Mouse (Mus musculus) kidney, adult 8-10 months (tissue): Measurements from ENCODE around the gene Sox5.

Experiments used
- DNase-seq, 2 experiments: peaks; one replicate each; pipeline ENCODE4 v3.0.0; 2022

The Sox5 gene

GRCm38 (mm10) chr6:144652876-144653275 lies 128.9 kb downstream of the Sox5 start:
- DNase-seq: no peak

GRCm38 (mm10) chr6:144648896-144649295 lies 132.9 kb downstream of the Sox5 start:
- no peak for DNase-seq

GRCm38 (mm10) chr6:144648124-144648591 lies 133.6 kb downstream of the Sox5 start:
- DNase-seq: no peak

- no peak for DNase-seq
Measured at GRCm38 (mm10) chr6:144646331-144646730, 135.4 kb downstream of the Sox5 start.

GRCm38 (mm10) chr6:144645796-144646195 lies 136.0 kb downstream of the Sox5 start:
- DNase-seq: no peak

- peak; percentile 38 to 54 for DNase-seq
Measured at GRCm38 (mm10) chr6:144644711-144645110, 137.1 kb downstream of the Sox5 start.

GRCm38 (mm10) chr6:144643601-144644000 lies 138.2 kb downstream of the Sox5 start:
- DNase-seq: peak in 1 of 2 experiments; percentile 52

GRCm38 (mm10) chr6:144641888-144642287 lies 139.9 kb downstream of the Sox5 start:
- DNase-seq: no peak

GRCm38 (mm10) chr6:144640591-144640990 lies 141.2 kb downstream of the Sox5 start:
- DNase-seq: no peak

- DNase-seq: no peak
Measured at GRCm38 (mm10) chr6:144638547-144638946, 143.2 kb downstream of the Sox5 start.

GRCm38 (mm10) chr6:144627539-144628115 lies 154.2 kb downstream of the Sox5 start:
- no peak for DNase-seq

- DNase-seq: peak; percentile 76 to 92
Measured at GRCm38 (mm10) chr6:144621089-144621769, 160.5 kb downstream of the Sox5 start.

- no peak for DNase-seq
Measured at GRCm38 (mm10) chr6:144611383-144611791, 170.4 kb downstream of the Sox5 start.

GRCm38 (mm10) chr6:144610878-144611277 lies 170.9 kb downstream of the Sox5 start:
- DNase-seq: no peak

GRCm38 (mm10) chr6:144602883-144603282 lies 178.9 kb downstream of the Sox5 start:
- no peak for DNase-seq

GRCm38 (mm10) chr6:144600351-144600750 lies 181.4 kb downstream of the Sox5 start:
- DNase-seq: no peak

GRCm38 (mm10) chr6:144598324-144598973 lies 183.3 kb downstream of the Sox5 start:
- no peak for DNase-seq

GRCm38 (mm10) chr6:144596536-144597210 lies 185.1 kb downstream of the Sox5 start:
- DNase-seq: no peak

GRCm38 (mm10) chr6:144584854-144585253 lies 196.9 kb downstream of the Sox5 start:
- DNase-seq: no peak

- no peak for DNase-seq
Measured at GRCm38 (mm10) chr6:144584074-144584840, 197.5 kb downstream of the Sox5 start.

- DNase-seq: no peak
Measured at GRCm38 (mm10) chr6:144579301-144579700, 202.5 kb downstream of the Sox5 start.

GRCm38 (mm10) chr6:144570850-144571249 lies 210.9 kb downstream of the Sox5 start:
- no peak for DNase-seq

- DNase-seq: no peak
Measured at GRCm38 (mm10) chr6:144565827-144566226, 215.9 kb downstream of the Sox5 start.
